Mouse (Mus musculus) adrenal gland, adult 18-20 months (tissue): ENCODE data around the gene Clcn1. TPM values are rescaled to one million over a fixed set of nuclear protein-coding genes. Genes with fewer than 3 reads are reported as not detected.

Experiments used
- DNase-seq, 2 experiments: peaks; one replicate each; pipeline ENCODE4 v3.0.0; 2021 to 2022; ENCODE audit warnings: low spot score in 2 of 2
- total RNA-seq, 2 experiments: library from RNA; stranded (reverse); gene quantifications; 1 replicate in 1 of 2; 2 replicates in 1 of 2; pipeline ENCODE4 v1.2.3; 2021

Gene Clcn1
- total RNA-seq, 2 experiments from 2014 or later, result 0.10 TPM

DNA sequence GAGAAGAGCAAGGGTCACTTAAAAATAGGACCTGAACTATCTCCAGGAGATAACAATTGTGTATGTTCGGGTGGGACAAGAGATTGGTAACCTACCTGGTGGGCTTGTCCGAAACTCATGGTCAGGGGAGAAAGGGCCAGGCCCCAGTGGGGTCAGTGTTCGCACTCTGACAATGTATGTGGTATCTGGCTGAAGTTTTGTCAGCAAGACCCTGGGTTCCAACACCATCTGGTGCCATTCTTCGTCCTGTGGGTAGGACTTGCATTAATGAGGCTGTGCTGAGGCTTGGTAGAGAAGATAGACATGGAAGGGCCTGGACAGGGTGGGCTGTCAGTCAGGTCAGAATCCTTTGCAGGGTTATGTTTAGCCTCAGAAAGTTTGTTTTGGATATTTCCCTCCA lies 77.6 kb downstream of the Clcn1 start:
- DNase-seq, result no peak

DNA sequence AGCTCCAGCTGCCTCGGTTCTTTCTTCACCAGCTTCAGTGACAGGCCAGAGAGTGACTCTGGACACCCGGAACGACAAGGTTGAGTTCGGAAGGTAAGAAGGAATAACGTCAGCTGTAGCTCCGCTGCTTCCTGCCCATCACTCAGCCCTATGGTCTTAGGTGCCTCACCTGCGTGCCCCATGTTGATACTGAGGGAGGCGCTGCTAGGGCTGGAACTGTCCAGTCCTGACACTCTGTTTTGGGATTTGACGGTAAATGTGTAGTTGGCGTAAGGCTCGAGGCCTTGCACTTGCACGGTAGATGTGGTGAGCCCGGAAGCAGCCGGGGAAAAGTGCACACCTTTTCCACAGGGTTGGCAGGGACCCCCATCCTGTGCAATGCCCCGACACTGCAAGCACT lies 78.1 kb downstream of the Clcn1 start:
- no peak for DNase-seq

DNA sequence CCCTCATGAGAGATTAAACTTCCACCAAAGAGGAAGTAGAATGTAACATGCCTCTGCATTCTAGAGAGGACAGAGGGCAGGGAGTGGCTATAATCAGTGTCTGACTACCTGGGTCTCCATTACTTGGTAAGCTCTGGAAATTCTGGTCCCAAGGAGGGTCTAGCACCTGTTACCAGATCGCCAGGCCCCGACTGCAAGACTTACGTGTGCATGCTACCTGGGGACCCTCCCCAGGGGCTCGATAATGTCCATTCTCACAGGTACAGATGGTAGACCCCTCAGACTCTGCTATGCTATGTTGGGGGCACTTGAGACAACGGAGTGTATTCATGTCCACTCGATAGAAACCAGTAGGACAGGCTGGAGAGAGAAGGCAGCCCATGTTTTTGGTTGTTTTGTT lies 78.7 kb downstream of the Clcn1 start:
- DNase-seq, result no peak

Other genes starting within 250 kb of the Clcn1 start
- gene Sva, start 248.3 kb upstream of the Clcn1 start, total RNA-seq, result not detected
- gene Tas2r139, start 145.7 kb upstream of the Clcn1 start, total RNA-seq, result not detected
- gene Tas2r144, start 71.4 kb upstream of the Clcn1 start, total RNA-seq, result not detected
- gene Gstk1, start 40.8 kb upstream of the Clcn1 start, total RNA-seq, result 100 to 1,000 TPM in 1 of 2 experiments, 10 to 100 TPM in 1; 79.7 to 476 TPM
- gene Tmem139, start 24.7 kb upstream of the Clcn1 start, total RNA-seq, result 1 to 10 TPM in 1 of 2 experiments, under 1 TPM in 1; 0.35 to 5.6 TPM
- gene Casp2, start 21.7 kb upstream of the Clcn1 start, total RNA-seq, result 10 to 100 TPM; 16.6 to 24.1 TPM
- under 1 TPM; 0.13 to 0.29 TPM for gene Fam131b, start 38.0 kb downstream of the Clcn1 start, total RNA-seq
- gene Zyx, start 62.9 kb downstream of the Clcn1 start, total RNA-seq, result 100 to 1,000 TPM; 115 to 138 TPM
- under 1 TPM; 0.45 to 0.46 TPM for gene Epha1, start 86.6 kb downstream of the Clcn1 start, total RNA-seq
- 1 to 10 TPM in 1 of 2 experiments, not detected in 1; 4.5 TPM for gene Tas2r143, start 113.6 kb downstream of the Clcn1 start, total RNA-seq
- gene Tas2r135, start 118.7 kb downstream of the Clcn1 start, total RNA-seq, result 1 to 10 TPM in 1 of 2 experiments, under 1 TPM in 1; 0.38 to 3.4 TPM
- under 1 TPM in 1 of 2 experiments, not detected in 1; 0.89 TPM for gene Tas2r126, start 147.8 kb downstream of the Clcn1 start, total RNA-seq
- not detected for gene Olfr458, start 178.5 kb downstream of the Clcn1 start, total RNA-seq
- gene Olfr457, start 189.7 kb downstream of the Clcn1 start, total RNA-seq, result not detected
- gene Olfr456, start 200.5 kb downstream of the Clcn1 start, total RNA-seq, result not detected